Mouse (Mus musculus) lung, postnatal 0 days (tissue): Measurements from ENCODE around the gene Nek4.

ENCODE experiments used
- CTCF ChIP-seq: IDR thresholded peaks from 2 replicates; pipeline ENCODE4 v1.5.1; 2016; ENCODE audit warnings: antibody characterized with exemption, mild to moderate bottlenecking
- EP300 ChIP-seq: IDR thresholded peaks from 2 replicates; pipeline ENCODE4 v1.6.1; 2016; ENCODE audit warnings: antibody characterized with exemption, mild to moderate bottlenecking, control low read depth

DNA sequence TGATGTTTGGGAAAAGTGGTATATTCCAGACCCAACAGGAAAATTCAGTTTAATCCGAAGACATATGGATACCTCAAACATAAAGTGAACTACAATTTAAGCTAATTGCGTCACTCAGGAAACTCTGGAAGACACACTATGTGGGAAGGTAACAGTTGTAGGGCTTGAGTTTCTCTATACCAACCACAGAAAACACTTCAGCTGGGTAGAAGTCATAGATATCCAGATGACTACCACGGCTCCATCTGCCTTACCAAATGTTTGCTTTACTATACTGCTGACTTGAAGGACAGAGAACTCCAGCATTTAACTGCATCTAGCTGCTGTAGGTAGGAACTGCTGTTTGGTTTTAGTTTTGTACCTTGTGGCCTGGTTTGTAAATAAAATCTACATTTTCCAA lies 60.4 kb downstream of the Nek4 start:
- TF ChIP-seq CTCF (no peak), EP300 (no peak)
